ENCODE assay signal across 15 mouse cellular contexts in genomic region chrX:142388141-142388540, GRCm38 (mm10). TPM values are rescaled to one million over a fixed set of nuclear protein-coding genes. Genes with fewer than 3 reads are reported as not detected.
DNase-seq lines count a peak whose midpoint lies in the region; ATAC-seq and TF ChIP-seq lines count a peak whose summit lies in the region.
"Had no signal": no experiment of that assay in that cellular context is flagged by ENCODE, and none has a peak within 500 bp of the region (broad histone marks: within the 10 kb centered on the region; RNA-seq: fewer than 3 reads in every experiment).

No protein-coding gene starts in this region.

- H3K9ac ChIP-seq in hindbrain, embryonic 16.5 days (ENCODE audit: low read depth, low read length) = no peak overlapping the region
- H3K9ac ChIP-seq in hindbrain, embryonic 12.5 days = no peak overlapping the region
- no peak overlapping the region for H3K9ac ChIP-seq in midbrain, postnatal 0 days (replicated peaks; ENCODE audit: low read length, poor library complexity, severe bottlenecking)
- H3K9ac ChIP-seq in midbrain, embryonic 11.5 days (ENCODE audit: low read length) = no peak overlapping the region
- H3K9ac ChIP-seq: heart, embryonic 13.5 days had no signal

- H3K36me3 ChIP-seq in hindbrain, embryonic 16.5 days (ENCODE audit: control insufficient read depth, insufficient read depth, low read length) = no peaks in the 10 kb centered on the region
- H3K36me3 ChIP-seq in hindbrain, embryonic 12.5 days = no peaks in the 10 kb centered on the region
- no peaks in the 10 kb centered on the region for H3K36me3 ChIP-seq in midbrain, postnatal 0 days (ENCODE audit: insufficient read depth, low read length)
- no peaks in the 10 kb centered on the region for H3K36me3 ChIP-seq in midbrain, embryonic 11.5 days (ENCODE audit: control insufficient read depth, insufficient read depth, low read length)
- H3K36me3 ChIP-seq: heart, embryonic 13.5 days had no signal

- peaks cover 2% of the 10 kb centered on the region; the same call in 1 of the 2 replicates for H3K27me3 ChIP-seq in hindbrain, embryonic 16.5 days (replicated peaks; ENCODE audit: control insufficient read depth, insufficient read depth, low read length)
- H3K27me3 ChIP-seq in hindbrain, embryonic 12.5 days = peaks cover 12% of the 10 kb centered on the region
- no peaks in the 10 kb centered on the region for H3K27me3 ChIP-seq in midbrain, postnatal 0 days (ENCODE audit: insufficient read depth, low read length)
- H3K27me3 ChIP-seq in midbrain, embryonic 11.5 days (ENCODE audit: control insufficient read depth, insufficient read depth, low read length) = 0 out of 2 replicates have a peak, but pooled peaks cover 3% of the 10 kb centered on the region

- H3K4me1 ChIP-seq in hindbrain, embryonic 16.5 days (ENCODE audit: control insufficient read depth, insufficient read depth, low read depth, low read length) = no peaks in the 10 kb centered on the region
- H3K4me1 ChIP-seq in hindbrain, embryonic 12.5 days = peaks cover 4% of the 10 kb centered on the region; the same call in 1 of the 2 replicates
- H3K4me1 ChIP-seq in midbrain, postnatal 0 days (ENCODE audit: insufficient read depth, low read length) = no peaks in the 10 kb centered on the region; the same call in 1 of the 2 replicates
- no peaks in the 10 kb centered on the region for H3K4me1 ChIP-seq in midbrain, embryonic 11.5 days (ENCODE audit: control insufficient read depth, insufficient read depth, low read length)

- H3K27ac ChIP-seq in hindbrain, embryonic 16.5 days (ENCODE audit: low read depth, low read length) = no peak overlapping the region
- H3K27ac ChIP-seq in hindbrain, embryonic 12.5 days = no peak overlapping the region
- no peak overlapping the region for H3K27ac ChIP-seq in midbrain, postnatal 0 days (ENCODE audit: low read depth, low read length)
- H3K27ac ChIP-seq in midbrain, embryonic 11.5 days (ENCODE audit: low read depth, low read length) = no peak overlapping the region
- H3K27ac ChIP-seq: heart, embryonic 13.5 days had no signal

- H3K9me3 ChIP-seq in hindbrain, embryonic 16.5 days (ENCODE audit: control insufficient read depth, low read length) = no peaks in the 10 kb centered on the region
- no peaks in the 10 kb centered on the region for H3K9me3 ChIP-seq in hindbrain, embryonic 12.5 days (replicated peaks)
- no peaks in the 10 kb centered on the region for H3K9me3 ChIP-seq in midbrain, postnatal 0 days (ENCODE audit: low read length)
- no peaks in the 10 kb centered on the region for H3K9me3 ChIP-seq in midbrain, embryonic 11.5 days (ENCODE audit: control insufficient read depth, low read length)
- H3K9me3 ChIP-seq: heart, embryonic 13.5 days had no signal

- H3K4me3 ChIP-seq in hindbrain, embryonic 16.5 days (ENCODE audit: low read length) = no peak overlapping the region
- no peak overlapping the region for H3K4me3 ChIP-seq in hindbrain, embryonic 12.5 days
- no peak overlapping the region for H3K4me3 ChIP-seq in midbrain, postnatal 0 days (ENCODE audit: low read depth, low read length)
- no peak overlapping the region for H3K4me3 ChIP-seq in midbrain, embryonic 11.5 days (ENCODE audit: low read depth, low read length)

- no peak for TF ChIP-seq CTCF in midbrain, postnatal 0 days (IDR thresholded peaks at IDR 0.05)

- peak; percentile 61 to 70 for DNase-seq in adrenal gland, adult (ENCODE audit: inconsistent age in 2 of 2, low spot score in 1 of 2)
- no peak for DNase-seq in adrenal gland, adult 8-10 months
- no peak for DNase-seq in midbrain, postnatal 0 days (ENCODE audit: low spot score)
- DNase-seq in midbrain, embryonic 11.5 days (ENCODE audit: low spot score, missing footprints) = no peak
- DNase-seq in thymus, postnatal 36 days = no peak
- DNase-seq: cerebellum, adult 11 months; heart, postnatal 36 days; lung, postnatal 14 days; thymus, adult 2 months had no signal

- H3K4me2 ChIP-seq in hindbrain, embryonic 16.5 days (ENCODE audit: low read length) = peak overlapping the region; percentile 41
- H3K4me2 ChIP-seq in hindbrain, embryonic 12.5 days (replicated peaks) = no peak overlapping the region
- peak overlapping the region; percentile 53; the same call in 1 of the 2 replicates for H3K4me2 ChIP-seq in midbrain, postnatal 0 days (ENCODE audit: low read depth, low read length, poor library complexity, severe bottlenecking)
- no peak overlapping the region for H3K4me2 ChIP-seq in midbrain, embryonic 11.5 days

- ATAC-seq in hindbrain, embryonic 16.5 days = no peak
- ATAC-seq in hindbrain, embryonic 12.5 days (ENCODE audit: low FRiP score) = no peak
- no peak for ATAC-seq in midbrain, postnatal 0 days (ENCODE audit: low FRiP score)
- ATAC-seq in midbrain, embryonic 11.5 days (ENCODE audit: low FRiP score) = no peak
- no peak for ATAC-seq in granulocyte monocyte progenitor cell, adult 5-6 weeks (replicated peaks; ENCODE audit: poor library complexity, severe bottlenecking)
- ATAC-seq: forebrain, embryonic 16.5 days; intestine, embryonic 16.5 days had no signal

- WGBS in hindbrain, embryonic 16.5 days = 79% methylated on average over 6 of the region's 6 CpGs
- 82% methylated on average over 6 of the region's 6 CpGs for WGBS in hindbrain, embryonic 12.5 days
- 84% methylated on average over 6 of the region's 6 CpGs for WGBS in midbrain, postnatal 0 days
- WGBS in midbrain, embryonic 11.5 days = 86% methylated on average over 6 of the region's 6 CpGs

RNA-seq across cellular contexts. Expression of gene Acsl4, which starts 2.2 kb away (rescaled TPM):
- 100 to 1,000 TPM; 294 to 489 (median 395) TPM for total RNA-seq in adrenal gland, adult 8-10 months (2022)
- 25.5 and 26.5 TPM in 2 replicates for polyA plus RNA-seq in hindbrain, embryonic 16.5 days (2015; fragmentation: Nextera tagmentation; extraction: Ambion mirVana)
- polyA plus RNA-seq in hindbrain, embryonic 12.5 days (2016; fragmentation: Nextera tagmentation; extraction: Ambion mirVana) = 19.7 and 23.1 TPM in 2 replicates
- total RNA-seq in midbrain, postnatal 0 days (2014; rRNA removed) = 42.6 and 46.6 TPM in 2 replicates
- 28.6 and 30.6 TPM in 2 replicates for polyA plus RNA-seq in midbrain, postnatal 0 days (2015; fragmentation: Nextera tagmentation; extraction: Ambion mirVana)
- 27.1 and 32.8 TPM in 2 replicates for polyA plus RNA-seq in midbrain, embryonic 11.5 days (2014; fragmentation: Nextera tagmentation; extraction: Ambion mirVana)
- total RNA-seq in granulocyte monocyte progenitor cell, adult 5-6 weeks (2014; fragmentation: Nextera tagmentation) = 18.2 and 18.6 TPM in 2 replicates
- total RNA-seq in granulocyte monocyte progenitor cell, adult 5-6 weeks (2017) = 30.2 and 31.4 TPM in 2 replicates

Comparison
In these comparisons a context has a peak if more than half of its experiments do, and no peak if none do; other contexts are left out.
1. DNase-seq: peak in adrenal gland, adult (2 of 2); none in adrenal gland, adult 8-10 months (single experiment), midbrain, postnatal 0 days (single experiment), midbrain, embryonic 11.5 days (single experiment) and thymus, postnatal 36 days (0 of 2).
2. H3K4me2 ChIP-seq: peak in hindbrain, embryonic 16.5 days (single experiment) and midbrain, postnatal 0 days (single experiment); none in hindbrain, embryonic 12.5 days (single experiment) and midbrain, embryonic 11.5 days (single experiment).